Mouse (Mus musculus) neural tube, embryonic 14.5 days (tissue): ENCODE measurements around the gene Nrsn2. TPM values are rescaled to one million over a fixed set of nuclear protein-coding genes. Genes with fewer than 3 reads are reported as not detected.

Experiments used
- ATAC-seq: fragments of 200-750 bp; cut with Nextera tagmentation; 2 replicates; pipeline ENCODE4 v1.8.0; 2017; ENCODE audit warnings: low read depth, mild to moderate bottlenecking, moderate TSS enrichment, moderate library complexity
- H3K27ac ChIP-seq: fragments of 300-500 bp; sonication (generic); 2 replicates; pipeline ENCODE4 v1.5.1; 2014; ENCODE audit warnings: low read depth, mild to moderate bottlenecking, control low read depth, low read length, moderate library complexity, mixed read lengths
- H3K27me3 ChIP-seq: fragments of 300-500 bp; sonication (generic); 2 replicates; pipeline ENCODE4 v1.6.1; 2014; ENCODE audit warnings: low read length; ENCODE audit not compliant: control insufficient read depth, insufficient read depth
- H3K36me3 ChIP-seq: fragments of 300-500 bp; sonication (generic); 2 replicates; pipeline ENCODE4 v1.6.1; 2014; ENCODE audit warnings: low read length, mixed read lengths; ENCODE audit not compliant: control insufficient read depth, insufficient read depth
- H3K4me1 ChIP-seq: fragments of 300-500 bp; sonication (generic); 2 replicates; pipeline ENCODE4 v1.6.1; 2014; ENCODE audit warnings: low read length; ENCODE audit not compliant: control insufficient read depth, insufficient read depth
- H3K4me2 ChIP-seq: fragments of 300-500 bp; sonication (generic); 2 replicates; pipeline ENCODE4 v1.6.1; 2014; ENCODE audit warnings: mild to moderate bottlenecking, low read depth, low read length, control low read depth
- H3K4me3 ChIP-seq: fragments of 300-500 bp; sonication (generic); 2 replicates; pipeline ENCODE4 v1.5.1; 2014; ENCODE audit warnings: low read depth, low read length, control low read depth, mixed read lengths
- H3K9ac ChIP-seq: fragments of 300-500 bp; sonication (generic); replicated peaks from 2 replicates; pipeline ENCODE4 v1.6.1; 2014; ENCODE audit warnings: low read depth, mild to moderate bottlenecking, control low read depth, low read length, mixed read lengths
- H3K9me3 ChIP-seq: fragments of 300-500 bp; sonication (generic); 2 replicates; pipeline ENCODE4 v1.6.1; 2016; ENCODE audit warnings: low read length; ENCODE audit not compliant: control insufficient read depth
- WGBS: fragments of 180-500 bp; shearing (Covaris S2); extraction: QIAGEN DNeasy Blood & Tissue Kit; methylation state at CpG from one replicate; pipeline ENCODE4 v1.1.7; 2014; 5-methylcytosine and 5-hydroxymethylcytosine counted together
- polyA plus RNA-seq: library from polyadenylated mRNA; unstranded; fragments of >200 nt; fragmentation: Nextera tagmentation; extraction: Ambion mirVana; gene quantifications from 2 replicates; pipeline ENCODE4 v1.2.1, GENCODE M21; 2014

The Nrsn2 gene
- polyA plus RNA-seq, 1 experiment from 2014 or later: 54.4 TPM

- H3K27me3 ChIP-seq: no peaks in the 10 kb centered on the region
- no peak for ATAC-seq
- H3K9me3 ChIP-seq: no peaks in the 10 kb centered on the region
- H3K4me3 ChIP-seq: no peak overlapping the region
- H3K4me1 ChIP-seq: peaks cover 5% of the 10 kb centered on the region; the same call in 1 of the 2 replicates
- H3K36me3 ChIP-seq: no peaks in the 10 kb centered on the region
- H3K27ac ChIP-seq: no peak overlapping the region
- H3K4me2 ChIP-seq: no peak overlapping the region
- no peak overlapping the region for H3K9ac ChIP-seq
- WGBS: 87% methylated on average over 22 of the region's 22 CpGs
Measured at GRCm38 (mm10) chr2:152339631-152340179, 36.7 kb downstream of the Nrsn2 start.

DNA sequence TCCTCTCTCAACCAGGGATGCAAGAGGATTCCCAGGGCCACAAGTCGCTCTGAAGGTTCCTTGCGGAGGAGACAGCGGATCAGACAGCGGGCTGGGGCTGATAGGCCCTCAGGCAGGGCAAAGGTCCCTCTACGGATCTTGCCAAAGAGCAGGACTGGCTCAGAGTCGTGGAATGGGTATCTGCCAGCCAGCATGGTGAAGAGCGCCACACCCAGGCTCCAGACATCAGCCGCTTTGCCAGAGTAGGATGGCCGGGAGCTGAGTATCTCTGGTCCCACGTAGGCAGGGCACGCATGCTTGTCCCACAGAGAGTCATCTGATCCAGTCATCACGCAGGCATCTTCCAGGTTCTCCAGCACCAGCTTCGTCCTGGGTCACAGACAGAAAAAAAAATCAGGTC lies 38.1 kb downstream of the Nrsn2 start:
- no peak overlapping the region for H3K4me2 ChIP-seq
- H3K4me3 ChIP-seq: no peak overlapping the region
- H3K9ac ChIP-seq: no peak overlapping the region
- H3K36me3 ChIP-seq: no peaks in the 10 kb centered on the region
- H3K27ac ChIP-seq: no peak overlapping the region
- no peaks in the 10 kb centered on the region for H3K4me1 ChIP-seq
- 86% methylated on average over 13 of the region's 13 CpGs for WGBS
- no peaks in the 10 kb centered on the region for H3K27me3 ChIP-seq
- no peaks in the 10 kb centered on the region for H3K9me3 ChIP-seq
- no peak for ATAC-seq

DNA sequence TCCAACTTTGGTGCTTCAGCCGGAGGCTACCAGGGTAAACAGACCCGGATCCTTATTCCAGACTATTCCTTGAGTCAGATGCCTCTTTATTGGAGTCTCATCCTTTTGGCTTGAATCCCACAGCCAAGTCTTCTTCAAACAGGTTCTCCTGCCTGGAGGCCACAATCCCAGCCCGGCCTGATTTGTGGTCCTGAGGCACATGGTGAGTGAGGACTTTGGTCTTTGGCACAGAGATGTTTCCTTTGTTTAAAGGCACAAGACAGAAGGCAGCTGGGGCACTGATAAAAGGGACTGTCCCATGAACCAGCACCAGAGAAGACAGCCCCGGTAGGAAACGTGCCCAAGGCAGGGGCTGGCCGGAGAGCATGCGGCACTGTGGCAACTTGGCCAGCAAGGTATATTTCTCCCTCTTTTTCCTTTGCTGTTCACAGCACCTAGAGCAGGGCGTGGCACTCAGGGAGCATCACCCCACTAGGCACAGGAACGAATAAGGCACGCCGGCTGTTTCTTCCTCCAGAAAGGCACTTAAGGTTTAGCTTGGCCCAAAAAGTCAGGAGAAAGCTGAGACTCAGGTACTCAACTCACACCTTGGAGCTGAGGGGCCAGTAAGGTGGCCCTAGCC lies 38.7 kb downstream of the Nrsn2 start:
- Histone ChIP-seq H3K9me3 (no peaks in the 10 kb centered on the region), H3K4me1 (no peaks in the 10 kb centered on the region), H3K27me3 (no peaks in the 10 kb centered on the region), H3K4me3 (no peak overlapping the region), H3K9ac (no peak overlapping the region), H3K4me2 (no peak overlapping the region), H3K36me3 (no peaks in the 10 kb centered on the region), H3K27ac (no peak overlapping the region)
- ATAC-seq: no peak
- 91% methylated on average over 11 of the region's 11 CpGs for WGBS

DNA sequence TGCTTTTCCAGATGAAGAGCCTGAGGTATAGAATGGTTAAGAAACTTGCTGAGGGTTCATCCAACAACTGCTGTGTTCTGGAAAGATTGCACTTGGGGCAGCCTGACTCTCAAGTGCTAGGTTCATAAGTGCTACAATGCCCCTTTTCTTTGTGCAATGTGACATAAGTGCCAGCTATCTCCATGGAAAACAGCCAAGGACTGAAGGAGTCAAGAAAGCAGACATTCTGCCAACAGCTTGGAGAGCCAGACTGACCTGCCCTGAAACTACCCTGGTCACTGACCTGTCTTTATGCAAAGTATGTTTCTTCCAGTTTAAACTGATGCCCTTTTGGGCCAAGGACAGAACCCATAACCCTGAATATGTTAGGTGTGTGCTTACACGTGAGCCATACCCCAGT lies 39.6 kb downstream of the Nrsn2 start:
- Histone ChIP-seq H3K36me3 (no peaks in the 10 kb centered on the region), H3K27ac (no peak overlapping the region), H3K4me3 (no peak overlapping the region), H3K4me1 (no peaks in the 10 kb centered on the region), H3K9ac (no peak overlapping the region), H3K4me2 (no peak overlapping the region), H3K27me3 (peaks cover 2% of the 10 kb centered on the region; the same call in 1 of the 2 replicates), H3K9me3 (no peaks in the 10 kb centered on the region)
- 70% methylated on average over 1 of the region's 1 CpGs for WGBS
- no peak for ATAC-seq

DNA sequence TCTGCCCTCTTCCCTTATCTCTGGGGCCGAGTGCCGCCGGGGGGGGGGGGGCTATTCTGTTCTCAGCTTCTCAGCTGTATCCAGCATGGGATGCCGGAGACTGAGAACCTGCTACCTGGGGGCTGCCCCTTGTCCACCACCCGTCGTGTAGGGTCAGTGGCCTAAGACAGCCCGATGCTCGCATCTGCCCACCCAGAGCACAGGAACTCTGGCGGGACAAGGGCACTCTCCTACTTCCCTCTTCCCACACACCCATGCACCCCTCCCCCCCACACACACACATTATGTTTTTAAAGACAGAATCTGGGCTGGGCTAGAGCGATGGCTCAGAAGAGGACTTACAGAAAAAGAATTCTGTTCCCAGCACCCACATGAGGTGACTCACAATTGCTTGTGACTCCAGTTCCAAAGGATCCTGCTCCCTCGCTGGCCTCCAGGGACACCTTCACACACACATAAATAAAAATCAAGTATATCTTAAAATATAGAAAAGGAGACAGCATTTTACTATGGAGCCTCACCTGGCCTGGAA lies 41.1 kb downstream of the Nrsn2 start:
- Histone ChIP-seq H3K36me3 (no peaks in the 10 kb centered on the region), H3K4me2 (no peak overlapping the region), H3K9ac (no peak overlapping the region), H3K27me3 (peaks cover 2% of the 10 kb centered on the region; the same call in 1 of the 2 replicates), H3K4me3 (no peak overlapping the region), H3K9me3 (no peaks in the 10 kb centered on the region), H3K4me1 (peaks cover 13% of the 10 kb centered on the region; the same call in 1 of the 2 replicates), H3K27ac (no peak overlapping the region)
- no peak for ATAC-seq
- 73% methylated on average over 7 of the region's 11 CpGs for WGBS

DNA sequence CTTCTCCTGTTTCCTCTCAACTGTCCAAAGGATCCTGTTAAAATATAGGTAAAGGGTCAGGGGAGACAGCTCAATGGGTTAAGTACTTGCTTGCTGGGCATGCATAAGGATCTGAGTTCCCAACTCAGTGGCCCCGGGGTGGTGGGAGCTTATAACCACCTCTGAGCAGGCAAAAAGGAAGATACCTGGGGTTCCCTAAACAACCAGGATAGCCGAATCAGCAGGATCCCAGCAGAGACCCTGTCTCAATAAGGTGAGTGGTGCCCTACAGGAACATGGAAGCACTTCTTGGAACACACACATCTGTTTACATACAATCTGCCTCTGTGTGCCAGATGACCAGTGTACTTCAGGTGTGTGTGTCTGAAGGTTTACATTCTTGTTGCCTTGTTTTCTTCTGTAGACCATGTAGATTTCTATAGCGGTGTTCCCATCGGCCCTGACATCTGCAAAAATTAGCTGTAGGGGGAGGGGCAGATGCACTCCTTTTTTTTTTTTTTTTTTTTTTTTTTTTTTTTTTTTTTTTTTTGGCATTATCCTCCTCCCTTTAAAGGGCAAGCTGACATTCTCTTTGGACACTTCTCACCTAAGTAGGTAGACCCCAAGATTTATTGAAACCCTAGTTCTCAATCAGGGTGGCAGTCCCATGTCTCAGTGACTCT lies 43.0 kb downstream of the Nrsn2 start:
- Histone ChIP-seq H3K4me3 (no peak overlapping the region), H3K4me1 (peaks cover 13% of the 10 kb centered on the region; the same call in 1 of the 2 replicates), H3K9me3 (no peaks in the 10 kb centered on the region), H3K27me3 (peaks cover 2% of the 10 kb centered on the region; the same call in 1 of the 2 replicates), H3K36me3 (peaks cover 10% of the 10 kb centered on the region; the same call in 1 of the 2 replicates), H3K27ac (no peak overlapping the region), H3K9ac (no peak overlapping the region), H3K4me2 (no peak overlapping the region)
- ATAC-seq: no peak
- WGBS: 76% methylated on average over 4 of the region's 4 CpGs

GRCm38 (mm10) chr2:152332101-152332825 lies 44.2 kb downstream of the Nrsn2 start, which contains the start of gene Rbck1:
Gene Rbck1 (minus strand): TSS chr2:152332653.
- peak within 1 kb of the TSS; percentile 79 for H3K4me2 ChIP-seq
- H3K4me3 ChIP-seq: peak within 1 kb of the TSS; percentile 93
- peak within 1 kb of the TSS; percentile 89 for H3K9ac ChIP-seq
- peaks cover 13% of the 10 kb centered on the region; the same call in 1 of the 2 replicates for H3K4me1 ChIP-seq
- no peaks in the 10 kb centered on the region for H3K9me3 ChIP-seq
- H3K36me3 ChIP-seq: peaks cover 15% of the 10 kb centered on the region
- H3K27ac ChIP-seq: peak within 1 kb of the TSS; percentile 72
- under 1% methylated on average over 54 of the region's 54 CpGs for WGBS
- peak; percentile 97 for ATAC-seq
- H3K27me3 ChIP-seq: peaks cover 2% of the 10 kb centered on the region; the same call in 1 of the 2 replicates

DNA sequence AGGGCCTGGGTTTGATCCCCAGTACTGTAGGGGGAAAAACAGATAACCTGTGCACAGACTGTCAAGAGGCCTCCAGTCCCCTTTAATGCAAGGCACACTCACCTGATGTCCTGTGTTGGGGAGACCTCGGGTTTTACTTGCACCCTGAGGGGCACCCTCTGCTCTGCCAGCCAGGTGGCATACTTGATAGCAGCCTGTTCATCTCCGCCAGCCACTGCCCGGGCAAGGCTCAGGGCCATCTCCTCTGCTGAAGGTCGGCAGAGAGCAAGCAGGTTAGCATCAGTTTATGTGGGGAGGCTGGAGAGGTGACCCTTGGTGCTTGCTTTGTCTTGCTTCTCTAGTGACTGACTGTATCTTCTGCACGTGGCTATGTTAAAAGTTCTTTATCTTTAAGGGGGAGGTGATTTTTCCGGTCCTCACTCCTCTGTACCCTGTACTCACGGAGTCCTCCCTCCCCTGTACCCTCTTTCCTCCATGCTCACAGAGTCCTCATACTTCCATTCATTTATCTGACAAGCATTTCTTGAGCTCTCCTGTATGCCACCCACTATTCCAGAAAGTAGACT lies 45.5 kb downstream of the Nrsn2 start:
- Histone ChIP-seq H3K36me3 (peaks cover 29% of the 10 kb centered on the region), H3K27ac (no peak overlapping the region), H3K9me3 (no peaks in the 10 kb centered on the region), H3K9ac (no peak overlapping the region), H3K4me3 (peak overlapping the region; percentile 93), H3K4me1 (peaks cover 13% of the 10 kb centered on the region; the same call in 1 of the 2 replicates), H3K27me3 (peaks cover 2% of the 10 kb centered on the region; the same call in 1 of the 2 replicates), H3K4me2 (peak overlapping the region; percentile 79; the same call in 1 of the 2 replicates)
- no peak for ATAC-seq
- 76% methylated on average over 7 of the region's 7 CpGs for WGBS
